Mouse (Mus musculus) cerebellum, adult 2 months (tissue): ENCODE data around the gene Zfp276. TPM values are rescaled to one million over a fixed set of nuclear protein-coding genes. Genes with fewer than 3 reads are reported as not detected.
A peak's percentile ranks its signal among the peaks of the same experiment; 100 is the strongest.
"Not testable (repeated sequence)": the region's sequence is repeated elsewhere in the genome, so short reads cannot be mapped to it uniquely, and the experiment has no call there.

Experiments
- DNase-seq, 2 experiments: peaks; one replicate each; pipeline ENCODE4 v3.0.0; 2021
- H3K27ac ChIP-seq: fragments of 200-500 bp; 2 replicates; pipeline ENCODE4 v1.5.1; 2012; ENCODE audit warnings: low read length, control low read depth, inconsistent platforms; ENCODE audit not compliant: insufficient read depth
- H3K27me3 ChIP-seq: fragments of 200-500 bp; 2 replicates; pipeline ENCODE4 v1.6.1; 2012; ENCODE audit warnings: inconsistent platforms, mild to moderate bottlenecking, low read length, moderate library complexity; ENCODE audit not compliant: control insufficient read depth, insufficient read depth
- H3K4me1 ChIP-seq: fragments of 200-500 bp; 2 replicates; pipeline ENCODE4 v1.6.1; 2011; ENCODE audit warnings: low read length; ENCODE audit not compliant: control insufficient read depth, insufficient read depth
- H3K4me3 ChIP-seq: fragments of 200-500 bp; replicated peaks from 2 replicates; pipeline ENCODE3; 2011; ENCODE audit warnings: mild to moderate bottlenecking, low read depth, low read length, control low read depth; ENCODE audit not compliant: insufficient read depth
- CTCF ChIP-seq: fragments of 200-500 bp; IDR thresholded peaks from 2 replicates; pipeline ENCODE4 v1.5.1; 2011; ENCODE audit warnings: low read depth, mild to moderate bottlenecking, control low read depth, low read length, moderate library complexity, borderline replicate concordance; ENCODE audit not compliant: insufficient read depth
- POLR2A ChIP-seq: fragments of 200-500 bp; IDR thresholded peaks from 2 replicates; pipeline ENCODE4 v1.6.1; 2011; ENCODE audit warnings: low read length, control low read depth, borderline replicate concordance; ENCODE audit not compliant: insufficient read depth
- WGBS: fragments of 180-500 bp; shearing (Covaris S2); methylation state at CpG from one replicate; pipeline ENCODE4 v1.1.7; 2018; 5-methylcytosine and 5-hydroxymethylcytosine counted together
- polyA plus RNA-seq: library from polyadenylated mRNA; depleted of rRNA; stranded (reverse); fragments of >200 nt; gene quantifications from 2 replicates; pipeline ENCODE4 v1.2.3, GENCODE M21; 2012

The Zfp276 gene
- polyA plus RNA-seq, 1 experiment: 36.8 TPM

DNA sequence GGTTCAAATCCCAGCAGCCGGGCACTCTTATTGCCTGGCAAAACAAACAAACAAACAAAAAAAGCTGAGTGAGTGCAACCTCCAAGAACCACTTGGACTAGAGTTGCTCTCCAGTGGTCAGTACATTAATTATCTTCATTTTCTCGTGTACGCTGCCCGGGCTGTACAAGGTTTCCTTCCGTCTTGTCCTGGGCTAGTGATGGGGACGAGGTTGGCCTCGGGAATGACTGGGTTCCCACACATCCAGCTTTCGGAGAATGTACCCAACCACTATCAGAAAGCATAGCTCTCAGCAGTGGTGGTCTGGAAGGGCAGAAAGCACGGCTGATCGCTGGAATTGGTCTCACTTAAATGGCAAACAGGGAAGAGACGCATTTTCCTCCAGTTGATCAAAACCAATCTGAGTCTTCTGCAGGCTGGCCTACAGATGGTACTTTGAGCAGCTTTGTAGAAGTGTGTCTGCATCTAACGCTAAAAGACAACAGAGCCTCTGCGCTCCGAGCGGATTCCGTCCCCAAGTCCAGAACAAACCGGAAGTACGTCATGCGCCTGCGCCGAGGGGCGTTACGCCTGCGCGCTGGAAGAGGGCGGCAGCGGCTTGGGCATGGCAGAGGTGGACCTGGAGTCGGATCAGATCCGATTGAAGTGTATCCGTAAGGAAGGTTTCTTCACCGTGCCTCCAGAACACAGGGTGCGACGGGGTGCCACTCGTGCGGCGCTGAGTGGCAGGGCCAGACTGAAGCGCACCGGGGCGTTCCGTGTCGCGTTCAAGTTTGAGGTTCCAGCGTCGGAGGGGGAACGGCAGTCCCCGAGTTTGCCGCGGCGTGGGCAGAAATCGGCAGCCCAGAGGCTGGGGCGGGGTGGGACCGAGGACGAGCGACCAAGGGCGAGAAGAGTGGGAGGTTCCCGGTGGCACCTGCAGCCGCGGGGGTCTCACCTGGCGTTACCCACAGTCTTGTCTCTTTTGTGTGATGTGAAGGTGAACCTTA, 29.4 kb upstream of the Zfp276 start, which contains the start of gene Cdk10:
Gene Cdk10, plus strand, starts transcription at position 565 of the 989 bp plus-strand sequence.
- TF ChIP-seq CTCF: no peak
- peak; percentile 100 for TF ChIP-seq POLR2A
- Histone ChIP-seq H3K27ac (peak within 1 kb of the TSS; percentile 30), H3K4me1 (peaks cover 2% of the 10 kb centered on the region; the same call in 1 of the 2 replicates), H3K27me3 (no peaks in the 10 kb centered on the region), H3K4me3 (peak within 1 kb of the TSS; percentile 80)
- DNase-seq: peak; percentile 94 to 95
- 3% methylated on average over 59 of the region's 59 CpGs for WGBS

DNA sequence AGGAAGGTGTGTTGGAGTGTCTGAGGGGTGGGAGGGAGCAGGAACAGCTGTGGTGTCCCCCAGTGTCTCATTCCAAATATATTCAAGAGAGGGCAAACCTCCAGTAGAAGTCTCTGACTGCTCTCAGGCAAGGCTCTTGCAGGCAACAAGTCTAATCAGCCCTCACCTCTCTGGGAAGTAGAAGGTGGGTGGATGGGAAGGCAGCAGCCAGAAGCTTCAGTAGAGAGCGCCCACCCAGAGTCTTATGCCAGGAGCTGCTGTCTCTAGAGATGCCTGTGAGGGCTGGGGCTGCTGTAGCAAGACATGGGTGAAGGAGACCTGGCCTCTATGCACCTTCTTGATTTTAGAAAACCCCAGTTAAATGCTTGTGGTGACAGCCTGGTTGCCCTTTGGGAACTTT, 25.6 kb upstream of the Zfp276 start:
- no peak for DNase-seq
- peaks cover 8% of the 10 kb centered on the region; the same call in 1 of the 2 replicates for H3K4me1 ChIP-seq
- H3K27me3 ChIP-seq: no peaks in the 10 kb centered on the region
- TF ChIP-seq POLR2A (no peak), CTCF (no peak)
- H3K4me3 ChIP-seq: no peak overlapping the region
- 100% methylated on average over 1 of the region's 1 CpGs for WGBS
- no peak overlapping the region for H3K27ac ChIP-seq

DNA sequence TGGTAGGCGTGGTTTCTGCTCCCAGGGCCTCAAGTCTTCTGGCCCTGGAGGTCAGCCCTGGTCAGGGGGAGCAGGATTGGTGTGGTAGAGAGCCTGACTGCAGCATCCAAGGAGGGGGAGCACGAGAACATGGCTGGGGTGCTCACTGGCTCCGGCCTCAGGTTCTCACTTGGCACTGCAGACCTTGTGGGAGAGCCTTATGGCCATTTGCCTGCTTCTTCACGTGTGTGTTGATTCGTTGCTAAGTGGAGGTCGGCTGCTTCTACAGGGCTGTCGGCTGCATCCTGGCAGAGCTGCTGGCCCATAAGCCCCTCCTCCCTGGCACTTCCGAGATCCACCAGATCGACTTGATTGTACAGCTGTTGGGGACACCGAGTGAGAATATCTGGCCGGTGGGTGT, 23.7 kb upstream of the Zfp276 start:
- H3K4me3 ChIP-seq, H3K27ac ChIP-seq, H3K27me3 ChIP-seq, DNase-seq: not testable (repeated sequence)
- peaks cover 17% of the 10 kb centered on the region for H3K4me1 ChIP-seq
- 20% methylated on average over 11 of the region's 11 CpGs for WGBS

DNA sequence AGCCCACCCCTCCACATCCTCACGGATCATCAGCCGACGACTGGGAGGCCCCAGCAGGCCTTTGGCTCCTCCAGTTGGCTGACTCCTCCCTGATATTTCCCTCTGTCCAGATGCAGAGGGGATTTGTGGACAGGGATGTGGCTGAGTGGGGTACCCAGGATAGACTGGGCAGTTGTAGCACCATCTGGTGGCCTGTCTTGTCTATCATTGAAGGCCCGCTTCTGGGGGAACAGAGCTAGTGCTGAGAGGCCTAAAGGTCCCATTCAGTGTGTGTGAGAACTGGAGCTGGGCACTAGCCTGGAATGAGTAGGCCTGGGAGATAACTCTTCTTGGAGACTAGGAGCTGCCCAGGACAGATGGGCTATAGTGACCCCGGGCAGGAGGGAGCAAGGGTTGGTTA, 22.3 kb upstream of the Zfp276 start:
- H3K4me1 ChIP-seq: peaks cover 16% of the 10 kb centered on the region

DNA sequence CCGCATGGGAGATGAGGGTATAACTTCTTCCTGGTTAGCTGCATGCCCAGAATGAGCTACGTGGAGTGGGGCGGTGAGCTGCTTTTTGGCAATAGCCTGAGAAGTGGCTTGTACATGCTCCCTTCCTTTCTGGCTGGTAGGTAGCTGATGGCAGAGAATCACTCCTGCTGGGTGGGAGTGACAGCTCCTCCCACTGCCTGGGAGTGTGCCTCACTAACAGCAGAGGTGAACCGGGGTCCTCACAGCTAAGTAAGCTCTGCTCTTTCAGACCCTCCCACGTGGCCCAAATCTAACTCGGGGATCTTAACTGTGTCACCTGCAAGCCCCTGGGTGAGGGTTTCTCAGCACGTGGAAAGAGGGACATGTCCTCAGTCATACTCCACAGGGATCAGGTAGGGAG, 21.4 kb upstream of the Zfp276 start:
- Histone ChIP-seq H3K27me3 (no peaks in the 10 kb centered on the region), H3K4me1 (peaks cover 16% of the 10 kb centered on the region), H3K27ac (no peak overlapping the region), H3K4me3 (no peak overlapping the region)
- TF ChIP-seq CTCF (no peak), POLR2A (no peak)
- no peak for DNase-seq
- 39% methylated on average over 7 of the region's 7 CpGs for WGBS

More for the DNA sequence above, 22.3 kb upstream of the Zfp276 start:
- no peak for DNase-seq
- H3K27me3 ChIP-seq: no peaks in the 10 kb centered on the region
- no peak overlapping the region for H3K27ac ChIP-seq
- H3K4me3 ChIP-seq: no peak overlapping the region
- 40% methylated on average over 5 of the region's 5 CpGs for WGBS
- no peak for TF ChIP-seq POLR2A
- no peak for TF ChIP-seq CTCF

DNA sequence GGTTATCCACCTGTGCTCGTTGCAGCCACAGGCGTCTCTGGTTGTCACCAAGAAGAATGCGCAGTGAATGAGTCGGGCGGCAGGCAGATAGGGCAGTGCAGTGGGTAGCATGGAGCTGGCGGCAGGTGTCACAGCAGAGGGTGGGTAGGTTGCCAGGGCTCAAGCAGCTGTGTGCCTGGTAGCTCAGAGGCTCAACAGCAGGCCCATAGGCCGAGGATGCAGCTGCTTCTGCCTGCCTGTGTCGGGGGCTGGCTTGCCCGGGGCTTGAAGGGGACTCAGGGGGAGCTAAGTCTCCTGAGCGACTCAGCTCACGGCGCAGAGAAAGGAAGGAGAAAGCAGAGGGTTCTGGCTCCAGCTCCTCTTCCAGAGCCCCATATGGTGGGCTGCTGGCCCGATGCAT, 20.7 kb upstream of the Zfp276 start:
- H3K4me3 ChIP-seq: no peak overlapping the region
- peaks cover 16% of the 10 kb centered on the region for H3K4me1 ChIP-seq
- WGBS: 22% methylated on average over 13 of the region's 13 CpGs
- H3K27ac ChIP-seq: no peak overlapping the region
- TF ChIP-seq POLR2A (no peak), CTCF (no peak)
- peak in 1 of 2 experiments; percentile 37 for DNase-seq
- no peaks in the 10 kb centered on the region for H3K27me3 ChIP-seq

DNA sequence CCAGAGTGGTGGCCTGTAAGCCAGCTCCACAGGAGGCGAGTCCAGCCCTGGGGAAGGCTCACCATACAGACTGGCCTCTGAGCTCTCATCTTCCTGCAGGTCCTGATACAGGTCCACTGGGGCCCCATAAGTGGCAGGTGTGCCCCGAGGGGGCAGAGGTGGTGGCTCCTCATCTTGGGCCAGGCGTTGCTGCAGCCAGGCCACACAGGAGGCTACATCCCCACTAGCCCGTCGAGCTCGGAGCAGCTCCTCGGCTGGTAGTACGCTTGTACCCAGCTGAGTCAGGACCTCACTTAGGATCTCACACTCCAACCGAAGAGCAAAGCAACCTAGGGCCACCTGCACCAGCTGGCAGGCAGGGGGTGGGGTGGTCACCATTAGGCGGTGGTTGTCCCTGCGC, 20.2 kb upstream of the Zfp276 start:
- TF ChIP-seq CTCF (no peak), POLR2A (no peak)
- WGBS: 45% methylated on average over 11 of the region's 11 CpGs
- peak overlapping the region; percentile 9 for H3K4me3 ChIP-seq
- DNase-seq: peak in 1 of 2 experiments; percentile 36
- no peaks in the 10 kb centered on the region for H3K27me3 ChIP-seq
- H3K27ac ChIP-seq: no peak overlapping the region
- peaks cover 16% of the 10 kb centered on the region for H3K4me1 ChIP-seq

DNA sequence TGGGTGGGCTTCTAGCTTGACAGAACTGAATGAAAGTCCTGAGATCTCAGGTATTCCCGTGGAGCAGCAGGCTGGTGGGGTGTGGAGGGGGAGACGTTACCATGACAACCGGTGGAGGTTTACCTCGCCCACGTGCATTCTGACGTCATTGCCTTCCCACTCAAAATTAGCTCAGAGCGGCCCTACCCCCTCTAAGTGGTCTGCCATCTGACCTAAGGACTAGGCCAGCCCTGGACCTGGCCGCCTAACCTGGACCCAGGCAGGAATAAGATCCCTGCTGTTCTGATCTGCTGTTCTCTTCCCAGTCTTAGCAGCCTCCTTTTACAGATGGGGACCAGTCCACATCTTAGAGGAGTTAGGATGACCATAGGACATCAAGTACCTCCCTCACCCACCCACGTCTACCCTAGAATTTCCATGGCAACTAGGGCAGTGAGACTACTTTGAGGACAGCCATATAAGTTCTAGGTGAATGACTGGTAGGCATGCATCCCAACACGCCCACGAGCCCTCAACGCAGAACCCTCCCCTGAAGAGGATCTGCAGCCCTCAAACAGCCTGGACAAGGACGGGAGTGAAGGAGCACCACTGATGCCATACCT, 19.0 kb upstream of the Zfp276 start:
- peak; percentile 65 to 72 for DNase-seq
- peak overlapping the region; percentile 73 for H3K4me3 ChIP-seq
- no peaks in the 10 kb centered on the region for H3K27me3 ChIP-seq
- H3K4me1 ChIP-seq: peaks cover 16% of the 10 kb centered on the region
- peak overlapping the region; percentile 24; the same call in 1 of the 2 replicates for H3K27ac ChIP-seq
- 7% methylated on average over 13 of the region's 13 CpGs for WGBS
- TF ChIP-seq CTCF (no peak), POLR2A (no peak)
